Mouse (Mus musculus) adrenal gland, postnatal 10 days (tissue): ENCODE measurements around the gene Map3k7. TPM values are rescaled to one million over a fixed set of nuclear protein-coding genes. Genes with fewer than 3 reads are reported as not detected.

Experiments
- DNase-seq: peaks from one replicate; pipeline ENCODE4 v3.0.0; 2021; ENCODE audit warnings: mixed read lengths
- total RNA-seq, 2 experiments: library from RNA; stranded (reverse); gene quantifications; 2 replicates each; pipeline ENCODE4 v1.2.3; 2021

Gene Map3k7
- total RNA-seq, 2 experiments from 2014 or later, result 36.6 to 43.3 TPM

DNA sequence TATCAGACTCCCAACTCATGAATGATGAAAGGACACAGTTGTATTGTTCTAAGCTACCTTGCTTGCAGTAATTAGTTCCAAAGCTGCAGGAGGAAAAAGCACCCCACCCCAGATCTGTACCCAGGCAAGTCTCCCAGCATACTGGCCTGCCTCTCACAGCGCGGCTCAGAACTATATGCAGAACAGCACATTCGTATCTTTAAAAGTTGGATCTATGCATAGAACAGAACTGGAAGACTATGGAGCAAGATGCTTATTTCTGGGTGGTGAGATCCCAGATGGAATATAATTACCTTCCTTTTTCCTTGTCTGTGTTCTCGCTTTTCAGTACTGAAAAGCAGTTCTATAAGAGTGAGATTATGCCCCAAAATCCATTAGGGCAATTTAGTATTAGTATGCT lies 96.8 kb downstream of the Map3k7 start:
- DNase-seq, result no peak

DNA sequence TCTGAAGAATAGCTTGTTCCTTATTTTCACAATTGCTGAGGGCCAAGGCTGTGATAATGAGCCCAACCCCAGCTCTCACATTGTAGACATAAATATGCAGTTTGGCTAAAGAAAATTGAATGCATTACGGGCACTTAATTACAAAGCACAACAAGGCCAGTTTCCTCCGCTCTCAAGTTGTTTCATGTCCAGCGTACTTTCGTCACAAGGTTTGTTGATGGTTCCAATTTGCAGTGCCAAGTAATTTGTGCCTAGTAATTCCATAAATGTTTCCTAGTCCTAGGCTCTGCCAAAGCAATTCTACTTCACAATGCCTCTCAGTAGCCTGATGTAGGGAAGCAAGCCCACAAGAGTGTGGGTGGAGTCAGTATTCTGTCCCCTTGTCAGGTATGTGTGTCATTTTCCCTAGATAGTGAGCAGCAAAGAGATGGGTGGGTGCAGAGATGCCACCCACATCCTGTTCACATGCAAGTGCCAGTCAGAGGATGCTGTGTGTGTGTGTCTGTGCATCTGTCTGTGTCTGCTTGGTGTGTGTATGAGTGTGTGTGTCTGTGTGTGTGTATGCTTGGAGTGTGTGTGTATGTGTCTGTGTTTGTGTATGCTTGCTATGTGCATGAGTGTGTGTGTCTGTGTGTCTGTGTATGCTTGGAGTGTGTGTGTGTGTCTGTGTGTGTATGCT lies 98.6 kb downstream of the Map3k7 start:
- no peak for DNase-seq

DNA sequence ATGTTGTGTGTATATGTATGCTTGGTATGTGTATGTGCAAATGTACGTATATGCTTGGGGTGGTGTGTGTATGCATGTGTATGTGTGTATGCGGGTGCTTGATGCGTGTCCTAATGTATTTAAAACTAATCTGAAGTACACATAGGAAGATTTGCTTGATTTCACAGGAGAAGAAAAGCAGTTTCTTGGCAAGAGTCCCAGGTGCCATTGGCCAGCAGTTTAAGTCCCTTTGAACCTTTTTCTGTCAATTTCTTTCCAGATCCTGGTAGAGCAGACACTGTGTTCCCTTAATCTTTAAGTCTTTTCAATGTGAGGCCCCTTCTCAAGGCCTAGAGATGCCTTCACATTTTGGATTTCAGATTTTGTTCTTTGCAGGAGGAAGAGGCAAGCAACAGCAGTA lies 99.4 kb downstream of the Map3k7 start:
- no peak for DNase-seq
